Mouse (Mus musculus): ENCODE measurements around the gene Lfng.

Gene Lfng

GRCm38 (mm10) chr5:140607001-140607835 lies at the start of gene Lfng:
Lfng (plus strand) TSS chr5:140607320.
- POLR2A ChIA-PET, result interaction anchor here in 3 of 4 experiments (0.6 to 3.7 kb wide), 25 partner anchors 9 to 662 kb away, joined by 3 to 18 read pairs (median 3); partner anchors contain the start of genes Eif3b (in 3 of the 3), Gna12 (in 1 of the 3), Iqce (in 1 of the 3) and Snx8 (in 1 of the 3)
- CTCF ChIA-PET, result interaction anchor here in 3 of 4 experiments (1.0 to 2.3 kb wide), 8 partner anchors 12 to 283 kb away, joined by 3 to 7 read pairs (median 4); no protein-coding TSS in a partner anchor

DNA sequence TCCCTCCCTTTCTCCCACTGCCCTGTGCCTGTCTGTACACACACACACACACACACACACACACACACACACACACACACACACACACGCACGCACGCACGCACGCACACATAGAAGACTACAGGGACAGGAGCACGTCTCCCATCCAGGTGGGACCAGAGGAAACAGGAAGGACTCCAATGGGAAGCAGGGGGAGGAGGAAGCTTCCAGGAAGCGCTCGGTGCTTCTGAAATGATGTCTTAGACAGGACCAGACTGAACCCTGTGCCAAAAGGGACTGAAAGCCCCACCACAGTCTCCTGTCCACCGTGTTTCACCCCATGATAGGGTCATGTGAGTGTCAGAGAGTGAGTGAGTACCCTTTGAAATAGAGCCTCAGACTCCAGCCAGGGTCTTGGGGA lies 44.5 kb upstream of the Lfng start:
- POLR2A ChIA-PET, result interaction anchor here in 3 of 4 experiments (0.6 to 1.6 kb wide), 4 partner anchors 10 to 31 kb away, joined by 3 to 7 read pairs (median 4); no protein-coding TSS in a partner anchor
- CTCF ChIA-PET, result interaction anchor here (0.5 to 1.0 kb wide), 6 partner anchors 22 to 188 kb away, joined by 3 to 8 read pairs (median 3); no protein-coding TSS in a partner anchor

DNA sequence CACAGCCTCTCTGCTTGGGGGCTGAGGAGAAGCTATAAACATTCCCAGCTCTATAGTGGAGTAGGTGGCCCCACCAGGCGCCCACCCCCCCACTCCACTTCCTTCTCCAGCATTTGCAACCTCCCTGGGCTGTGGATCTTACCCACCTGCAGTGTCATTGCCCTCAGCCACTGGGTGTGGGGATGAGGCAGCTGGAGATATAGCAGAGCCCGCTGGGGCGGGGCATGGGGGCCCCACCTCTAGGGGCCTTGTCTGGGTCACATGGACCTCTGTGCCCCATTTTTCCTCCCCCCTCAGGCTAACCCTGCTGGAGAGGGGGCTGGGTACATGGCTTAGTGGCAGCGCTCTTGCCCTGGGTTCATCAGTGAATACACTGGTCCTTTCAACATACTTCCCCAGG lies 42.2 kb upstream of the Lfng start, which contains the start of gene Grifin:
Gene Grifin, minus strand, starts transcription at position 176 of the 400 bp plus-strand sequence.
- CTCF ChIA-PET, result interaction anchor here in 1 of 4 experiments (1.1 kb wide), 1 partner anchor 24 kb away, joined by 3 read pairs; no protein-coding TSS in a partner anchor
- POLR2A ChIA-PET, result interaction anchor here in 2 of 4 experiments (1.1 to 3.4 kb wide), 4 partner anchors 8 to 46 kb away, joined by 3 to 22 read pairs (median 3); no protein-coding TSS in a partner anchor

GRCm38 (mm10) chr5:140565451-140565850 lies 41.7 kb upstream of the Lfng start:
- ChIA-PET POLR2A (interaction anchor here in 2 of 4 experiments (0.5 to 3.4 kb wide), 4 partner anchors 8 to 19 kb away, joined by 3 to 22 read pairs (median 3); no protein-coding TSS in a partner anchor), CTCF (interaction anchor here in 2 of 4 experiments (0.6 to 3.4 kb wide), 5 partner anchors 25 to 62 kb away, joined by 3 to 16 read pairs (median 3); no protein-coding TSS in a partner anchor)

- ChIA-PET CTCF (interaction anchor here in 3 of 4 experiments (0.6 to 3.4 kb wide), 7 partner anchors 10 to 62 kb away, joined by 3 to 16 read pairs (median 3); no protein-coding TSS in a partner anchor), POLR2A (interaction anchor here in 2 of 4 experiments (0.5 to 3.4 kb wide), 3 partner anchors 13 to 18 kb away, joined by 3 to 22 read pairs (median 3); no protein-coding TSS in a partner anchor)
Observed at GRCm38 (mm10) chr5:140565856-140566255, 41.3 kb upstream of the Lfng start.

- ChIA-PET CTCF (interaction anchor here in 3 of 4 experiments (0.6 to 3.4 kb wide), 5 partner anchors 10 to 56 kb away, joined by 3 to 16 read pairs (median 3); no protein-coding TSS in a partner anchor), POLR2A (interaction anchor here in 3 of 4 experiments (0.6 to 3.4 kb wide), 6 partner anchors 13 to 51 kb away, joined by 3 to 22 read pairs (median 3); partner anchors contain the start of gene Lfng (in 1 of the 3))
Observed at GRCm38 (mm10) chr5:140566271-140566670, 40.8 kb upstream of the Lfng start.

- POLR2A ChIA-PET, result interaction anchor here in 3 of 4 experiments (0.5 to 3.4 kb wide), 35 partner anchors 10 to 1835 kb away, joined by 3 to 22 read pairs (median 4); partner anchors contain the start of genes Brat1 (in 1 of the 3), Eif3b (in 1 of the 3) and Lfng (in 1 of the 3)
- CTCF ChIA-PET, result interaction anchor here (0.6 to 3.4 kb wide), 36 partner anchors 10 to 634 kb away, joined by 3 to 22 read pairs (median 4); partner anchors contain the start of genes Gna12 (in 1 of the 4) and Lfng (in 1 of the 4)
Observed at GRCm38 (mm10) chr5:140567321-140567720, 39.8 kb upstream of the Lfng start.

GRCm38 (mm10) chr5:140567751-140568150 lies 39.4 kb upstream of the Lfng start:
- ChIA-PET POLR2A (interaction anchor here in 3 of 4 experiments (0.5 to 3.4 kb wide), 26 partner anchors 11 to 149 kb away, joined by 3 to 22 read pairs (median 4); partner anchors contain the start of genes Brat1 (in 1 of the 3), Eif3b (in 1 of the 3) and Lfng (in 1 of the 3)), CTCF (interaction anchor here (0.6 to 3.4 kb wide), 34 partner anchors 11 to 634 kb away, joined by 3 to 22 read pairs (median 4); partner anchors contain the start of genes Gna12 (in 1 of the 4) and Lfng (in 1 of the 4))

- ChIA-PET CTCF (interaction anchor here (0.6 to 3.4 kb wide), 21 partner anchors 11 to 1816 kb away, joined by 3 to 22 read pairs (median 4); no protein-coding TSS in a partner anchor), POLR2A (interaction anchor here in 3 of 4 experiments (0.6 to 3.4 kb wide), 8 partner anchors 10 to 135 kb away, joined by 3 to 22 read pairs (median 5); no protein-coding TSS in a partner anchor)
Observed at GRCm38 (mm10) chr5:140568321-140568970, 38.7 kb upstream of the Lfng start.

GRCm38 (mm10) chr5:140569032-140569595 lies 38.0 kb upstream of the Lfng start:
- POLR2A ChIA-PET, result interaction anchor here in 3 of 4 experiments (0.6 to 1.6 kb wide), 4 partner anchors 9 to 43 kb away, joined by 3 to 6 read pairs (median 4); no protein-coding TSS in a partner anchor
- CTCF ChIA-PET, result interaction anchor here (0.6 to 3.0 kb wide), 16 partner anchors 10 to 1816 kb away, joined by 3 to 22 read pairs (median 4); no protein-coding TSS in a partner anchor

DNA sequence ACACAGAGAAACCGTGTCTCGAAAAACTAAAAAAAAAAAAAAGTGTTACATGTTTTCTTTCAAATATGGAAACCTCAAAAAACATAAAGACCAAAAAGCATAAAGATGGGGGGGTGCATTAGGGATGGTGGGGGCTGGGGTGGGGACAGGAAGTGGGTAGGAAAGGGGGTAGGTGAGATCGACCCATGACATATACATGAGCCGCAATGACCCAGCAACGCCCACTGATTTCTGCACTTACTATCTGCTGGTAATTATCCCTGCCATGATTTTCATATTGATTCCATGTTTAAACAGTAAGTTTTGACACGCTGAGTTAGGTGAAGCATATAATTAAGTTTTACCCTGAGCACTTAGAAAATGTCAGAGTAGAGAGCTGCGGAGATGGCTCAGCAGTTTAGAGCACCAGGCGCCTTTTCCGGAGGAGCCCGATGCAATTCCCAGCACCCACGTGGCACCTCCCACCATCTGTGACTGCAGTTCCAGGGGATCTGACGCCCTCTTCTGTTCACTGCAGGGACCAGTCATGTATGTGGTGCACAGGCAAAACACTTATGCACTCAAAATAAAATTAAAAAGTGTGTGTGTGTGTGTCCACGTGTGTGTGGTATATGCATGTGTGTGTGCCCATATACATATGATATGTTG lies 36.8 kb upstream of the Lfng start:
- ChIA-PET POLR2A (interaction anchor here in 1 of 4 experiments (1.2 kb wide), 1 partner anchor 20 kb away, joined by 3 read pairs; no protein-coding TSS in a partner anchor), CTCF (interaction anchor here in 2 of 4 experiments (0.7 to 2.1 kb wide), 3 partner anchors 42 to 633 kb away, joined by 4 to 9 read pairs (median 4); no protein-coding TSS in a partner anchor)

GRCm38 (mm10) chr5:140571201-140571600 lies 35.9 kb upstream of the Lfng start:
- CTCF ChIA-PET, result no interaction called here
- POLR2A ChIA-PET, result no interaction called here

- POLR2A ChIA-PET, result interaction anchor here in 1 of 4 experiments (1.9 kb wide), 1 partner anchor 10 kb away, joined by 6 read pairs; no protein-coding TSS in a partner anchor
- CTCF ChIA-PET, result no interaction called here
Observed at GRCm38 (mm10) chr5:140571673-140572072, 35.4 kb upstream of the Lfng start.

DNA sequence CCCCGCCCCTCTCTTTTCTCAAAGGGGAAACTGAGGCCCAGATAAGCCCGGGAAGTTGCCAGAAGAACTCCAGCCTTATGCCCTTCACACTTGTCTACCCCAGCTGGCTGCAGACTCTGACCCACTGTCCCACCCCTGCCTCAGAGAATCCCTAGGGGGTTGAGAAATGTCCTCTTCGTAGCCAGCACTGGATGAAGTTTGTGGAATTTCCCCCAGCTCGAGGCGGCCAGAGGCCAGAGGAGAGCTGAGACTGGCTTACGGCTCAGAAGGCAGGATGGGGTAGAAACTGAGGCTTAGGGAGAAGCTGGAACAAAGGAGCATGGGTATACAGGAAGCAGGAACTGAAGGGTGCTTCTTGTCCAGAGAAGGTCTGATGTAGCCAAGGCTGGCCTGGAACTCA lies 34.5 kb upstream of the Lfng start:
- CTCF ChIA-PET, result no interaction called here

DNA sequence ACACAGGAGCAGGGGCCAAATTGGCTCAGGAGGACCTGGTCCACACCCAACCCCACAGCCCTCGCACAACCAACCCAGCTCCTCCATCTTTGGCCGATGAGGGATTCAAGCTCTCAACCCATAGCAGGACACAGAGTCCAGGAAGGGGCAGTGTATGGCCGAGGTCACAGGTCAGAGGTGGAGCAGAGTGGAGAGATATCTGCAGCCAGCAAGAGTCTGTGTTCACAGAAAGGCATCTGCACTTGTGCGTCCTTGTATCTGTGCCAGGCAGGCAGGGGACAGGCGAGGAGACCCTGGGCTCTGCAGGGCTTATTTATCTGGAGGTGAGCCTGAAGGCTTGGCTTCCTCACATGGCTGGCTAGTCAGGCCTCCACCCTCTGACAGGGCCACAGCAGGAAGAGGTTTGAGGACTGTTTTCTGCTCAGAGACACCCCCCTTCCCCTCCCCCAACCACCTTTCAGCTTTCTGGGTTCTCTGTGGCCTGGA lies 31.7 kb upstream of the Lfng start:
- CTCF ChIA-PET, result interaction anchor here in 1 of 4 experiments (0.6 kb wide), 1 partner anchor 94 kb away, joined by 4 read pairs; no protein-coding TSS in a partner anchor
- POLR2A ChIA-PET, result no interaction called here

More for the DNA sequence above, 34.5 kb upstream of the Lfng start:
- POLR2A ChIA-PET, result interaction anchor here in 2 of 4 experiments (1.0 to 1.9 kb wide), 3 partner anchors 9 to 48 kb away, joined by 3 to 6 read pairs (median 4); no protein-coding TSS in a partner anchor

DNA sequence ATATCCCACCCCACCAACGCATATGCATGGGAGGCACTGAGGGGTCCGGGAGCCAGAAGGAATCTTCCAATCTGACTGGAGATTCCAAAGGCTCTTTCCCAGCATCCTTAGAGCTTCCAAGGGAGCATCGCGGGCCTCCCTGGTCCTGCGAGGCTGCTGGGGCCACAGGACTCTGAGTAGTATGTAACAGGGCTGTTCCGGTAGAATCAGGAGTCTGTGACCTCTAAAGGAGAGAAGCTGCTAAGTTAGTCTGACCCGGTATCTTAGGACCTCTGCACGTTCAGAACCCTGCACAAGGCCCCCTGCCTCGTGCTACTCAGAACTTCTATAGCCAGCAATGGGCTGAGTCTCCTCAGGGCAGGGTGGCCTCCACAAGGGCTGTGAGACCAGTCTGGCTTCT lies 27.9 kb upstream of the Lfng start:
- POLR2A ChIA-PET, result interaction anchor here in 3 of 4 experiments (0.6 to 1.8 kb wide), 16 partner anchors 10 to 1950 kb away, joined by 3 to 9 read pairs (median 4); partner anchors contain the start of genes Lfng (in 2 of the 3), Eif3b (in 1 of the 3), Grifin (in 1 of the 3) and Ttyh3 (in 1 of the 3)
- CTCF ChIA-PET, result interaction anchor here (0.5 to 2.8 kb wide), 12 partner anchors 11 to 251 kb away, joined by 3 to 22 read pairs (median 3); partner anchors contain the start of gene Gna12 (in 1 of the 4)

Data from embryonic stem cell, embryonic (primary cell).